Mouse (Mus musculus) stomach, embryonic 14.5 days (tissue): Measurements from ENCODE around the gene Ndrg3. TPM values are rescaled to one million over a fixed set of nuclear protein-coding genes. Genes with fewer than 3 reads are reported as not detected.
"Not testable (repeated sequence)": the region's sequence is repeated elsewhere in the genome, so short reads cannot be mapped to it uniquely, and the experiment has no call there.

ENCODE experiments used
- ATAC-seq: fragments of 200-750 bp; cut with Nextera tagmentation; 2 replicates; pipeline ENCODE4 v1.8.0; 2017; ENCODE audit warnings: low read depth, moderate TSS enrichment; ENCODE audit not compliant: insufficient number of reproducible peaks, insufficient read depth, low FRiP score
- H3K27ac ChIP-seq: fragments of 300-500 bp; sonication (generic); 2 replicates; pipeline ENCODE4 v1.5.1; 2014; ENCODE audit warnings: mild to moderate bottlenecking, low read length, moderate library complexity, mixed read lengths
- H3K27me3 ChIP-seq: fragments of 300-500 bp; sonication (generic); 2 replicates; pipeline ENCODE4 v1.6.1; 2014; ENCODE audit warnings: low read length, control low read depth, mixed read lengths; ENCODE audit not compliant: control insufficient read depth, insufficient read depth
- H3K36me3 ChIP-seq: fragments of 300-500 bp; sonication (generic); 2 replicates; pipeline ENCODE4 v1.6.1; 2014; ENCODE audit warnings: mild to moderate bottlenecking, control low read depth, low read length, moderate library complexity, mixed read lengths; ENCODE audit not compliant: control insufficient read depth, insufficient read depth
- H3K4me1 ChIP-seq: fragments of 300-500 bp; sonication (generic); 2 replicates; pipeline ENCODE4 v1.6.1; 2014; ENCODE audit warnings: low read length, control low read depth, mixed read lengths; ENCODE audit not compliant: control insufficient read depth, insufficient read depth
- H3K4me2 ChIP-seq: fragments of 300-500 bp; sonication (generic); replicated peaks from 2 replicates; pipeline ENCODE4 v1.6.1; 2014; ENCODE audit warnings: low read depth, low read length, control low read depth
- H3K4me3 ChIP-seq: fragments of 300-500 bp; sonication (generic); 2 replicates; pipeline ENCODE4 v1.5.1; 2014; ENCODE audit warnings: low read depth, low read length, control low read depth
- H3K9ac ChIP-seq: fragments of 300-500 bp; sonication (generic); replicated peaks from 2 replicates; pipeline ENCODE4 v1.6.1; 2014; ENCODE audit warnings: low read depth, mild to moderate bottlenecking, control low read depth, low read length, moderate library complexity, mixed read lengths
- H3K9me3 ChIP-seq: fragments of 300-500 bp; sonication (generic); 2 replicates; pipeline ENCODE4 v1.6.1; 2016; ENCODE audit warnings: low read depth, low read length, control low read depth; ENCODE audit not compliant: control insufficient read depth
- WGBS: fragments of 180-500 bp; shearing (Covaris S2); extraction: QIAGEN DNeasy Blood & Tissue Kit; methylation state at CpG from one replicate; pipeline ENCODE4 v1.1.7; 2014; 5-methylcytosine and 5-hydroxymethylcytosine counted together
- polyA plus RNA-seq: library from polyadenylated mRNA; unstranded; fragments of >200 nt; fragmentation: Nextera tagmentation; extraction: Ambion mirVana; gene quantifications from 2 replicates; pipeline ENCODE4 v1.2.1, GENCODE M21; 2014

Ndrg3 gene
- polyA plus RNA-seq, 1 experiment from 2014 or later = 44.4 TPM

GRCm38 (mm10) chr2:156916419-156917125 lies 75.3 kb downstream of the Ndrg3 start:
- no peak for ATAC-seq
- no peaks in the 10 kb centered on the region for H3K4me1 ChIP-seq
- no peak overlapping the region for H3K27ac ChIP-seq
- H3K9me3 ChIP-seq = no peaks in the 10 kb centered on the region
- H3K4me2 ChIP-seq = no peak overlapping the region
- WGBS = 78% methylated on average over 3 of the region's 3 CpGs
- H3K36me3 ChIP-seq = no peaks in the 10 kb centered on the region
- H3K4me3 ChIP-seq = no peak overlapping the region
- no peak overlapping the region for H3K9ac ChIP-seq
- no peaks in the 10 kb centered on the region for H3K27me3 ChIP-seq

DNA sequence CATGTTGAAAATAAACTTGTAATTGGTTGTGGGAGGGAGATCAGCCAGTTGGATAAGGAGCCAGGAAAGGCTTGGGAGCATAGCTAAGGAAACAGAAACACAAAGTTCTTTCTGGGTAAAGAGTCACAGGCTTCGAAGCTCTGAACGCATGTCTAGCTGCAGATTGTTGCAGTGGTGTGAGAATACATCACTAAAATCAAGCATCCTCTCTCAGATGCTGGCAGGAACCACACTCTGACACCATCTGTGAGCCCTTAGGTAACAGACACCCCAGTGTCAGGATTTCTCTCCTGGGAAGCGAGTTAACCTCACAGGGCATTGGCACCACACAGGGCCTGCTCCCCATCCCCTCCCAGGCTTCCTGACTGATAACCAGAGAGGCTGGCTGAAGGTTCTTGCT lies 76.3 kb downstream of the Ndrg3 start:
- Histone ChIP-seq H3K4me2 (no peak overlapping the region), H3K4me3 (no peak overlapping the region), H3K9me3 (no peaks in the 10 kb centered on the region), H3K27me3 (no peaks in the 10 kb centered on the region), H3K4me1 (no peaks in the 10 kb centered on the region), H3K27ac (no peak overlapping the region), H3K36me3 (no peaks in the 10 kb centered on the region), H3K9ac (no peak overlapping the region)
- WGBS = 87% methylated on average over 3 of the region's 3 CpGs
- no peak for ATAC-seq

- no peaks in the 10 kb centered on the region for H3K27me3 ChIP-seq
- no peak overlapping the region for H3K4me3 ChIP-seq
- H3K9ac ChIP-seq = no peak overlapping the region
- H3K4me2 ChIP-seq = no peak overlapping the region
- H3K36me3 ChIP-seq = no peaks in the 10 kb centered on the region
- ATAC-seq = no peak
- H3K27ac ChIP-seq = no peak overlapping the region
- WGBS = 65% methylated on average over 5 of the region's 5 CpGs
- no peaks in the 10 kb centered on the region for H3K4me1 ChIP-seq
- no peaks in the 10 kb centered on the region for H3K9me3 ChIP-seq
Measured at GRCm38 (mm10) chr2:156913191-156913590, 78.7 kb downstream of the Ndrg3 start.

DNA sequence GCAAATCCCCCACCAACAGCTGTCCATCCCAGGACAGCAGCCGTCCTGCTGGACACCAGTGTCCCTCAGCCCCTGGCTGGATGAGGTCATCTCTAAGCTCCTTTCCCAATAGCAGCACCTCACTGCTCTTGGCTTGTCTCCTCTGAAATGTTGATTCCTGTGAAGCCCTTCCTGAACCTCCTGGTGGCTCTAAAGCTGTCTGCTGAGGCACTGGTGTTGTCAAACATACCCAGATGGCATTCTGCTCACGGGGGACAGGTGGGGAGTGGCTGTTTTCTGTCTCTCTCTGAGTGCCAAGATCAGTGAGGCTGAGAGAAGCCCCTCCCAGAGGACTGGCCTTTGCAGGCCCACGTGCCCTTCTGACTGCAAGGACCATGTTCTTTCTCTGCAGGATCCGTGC lies 85.9 kb downstream of the Ndrg3 start:
- 30% methylated on average over 4 of the region's 4 CpGs for WGBS

DNA sequence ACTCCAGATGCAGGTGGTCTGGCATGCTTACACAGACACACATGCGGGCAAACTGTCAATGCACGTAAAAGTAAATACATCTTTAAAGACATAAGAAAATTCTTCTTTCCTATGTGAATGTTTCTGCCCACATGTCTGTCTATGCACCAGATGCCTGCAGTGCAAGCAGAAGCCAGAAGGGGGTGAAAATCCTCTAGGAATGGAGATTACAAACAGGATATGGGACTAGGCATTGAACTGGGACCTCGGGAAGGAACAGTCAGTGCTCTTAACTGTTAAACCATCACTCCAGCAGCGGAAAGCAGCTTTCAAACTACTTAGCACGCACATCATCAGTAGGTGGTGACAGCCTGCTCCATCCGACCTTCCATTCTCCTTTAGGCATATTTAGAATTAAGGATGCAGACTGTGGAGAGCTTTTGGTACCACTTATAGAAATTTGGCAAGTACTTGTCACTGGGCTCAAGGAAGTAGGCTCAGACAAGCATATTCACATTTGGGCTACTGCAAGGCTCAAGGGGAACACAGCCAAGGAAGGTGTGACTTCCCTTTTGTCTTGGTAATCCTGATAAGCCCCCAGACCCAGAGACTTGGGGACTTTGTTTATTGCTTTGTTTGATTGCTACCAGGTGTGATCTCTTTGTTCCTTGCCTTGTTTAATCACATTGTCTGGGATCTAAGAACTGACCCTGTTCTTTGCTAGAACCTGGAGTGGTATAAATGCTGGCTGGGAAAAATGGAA lies 86.7 kb downstream of the Ndrg3 start:
- H3K4me1 ChIP-seq = no peaks in the 10 kb centered on the region
- no peak overlapping the region for H3K9ac ChIP-seq
- H3K27me3 ChIP-seq = no peaks in the 10 kb centered on the region
- H3K36me3 ChIP-seq = no peaks in the 10 kb centered on the region
- no peaks in the 10 kb centered on the region for H3K9me3 ChIP-seq
- 20% methylated on average over 6 of the region's 6 CpGs for WGBS
- ATAC-seq = no peak
- no peak overlapping the region for H3K4me2 ChIP-seq
- no peak overlapping the region for H3K27ac ChIP-seq
- H3K4me3 ChIP-seq = no peak overlapping the region

More for the DNA sequence above, 85.9 kb downstream of the Ndrg3 start:
- not testable (repeated sequence) for H3K4me3 ChIP-seq, H3K9me3 ChIP-seq, ATAC-seq, H3K4me1 ChIP-seq, H3K27me3 ChIP-seq, H3K4me2 ChIP-seq, H3K36me3 ChIP-seq, H3K9ac ChIP-seq, H3K27ac ChIP-seq

GRCm38 (mm10) chr2:156903367-156903766 lies 88.5 kb downstream of the Ndrg3 start:
- no peak for ATAC-seq
- Histone ChIP-seq H3K9me3 (no peaks in the 10 kb centered on the region), H3K36me3 (no peaks in the 10 kb centered on the region), H3K27me3 (no peaks in the 10 kb centered on the region), H3K4me3 (no peak overlapping the region), H3K9ac (no peak overlapping the region), H3K4me2 (no peak overlapping the region), H3K4me1 (no peaks in the 10 kb centered on the region), H3K27ac (no peak overlapping the region)
- whole genome bisulfite sequencing = 23% methylated on average over 2 of the region's 2 CpGs

DNA sequence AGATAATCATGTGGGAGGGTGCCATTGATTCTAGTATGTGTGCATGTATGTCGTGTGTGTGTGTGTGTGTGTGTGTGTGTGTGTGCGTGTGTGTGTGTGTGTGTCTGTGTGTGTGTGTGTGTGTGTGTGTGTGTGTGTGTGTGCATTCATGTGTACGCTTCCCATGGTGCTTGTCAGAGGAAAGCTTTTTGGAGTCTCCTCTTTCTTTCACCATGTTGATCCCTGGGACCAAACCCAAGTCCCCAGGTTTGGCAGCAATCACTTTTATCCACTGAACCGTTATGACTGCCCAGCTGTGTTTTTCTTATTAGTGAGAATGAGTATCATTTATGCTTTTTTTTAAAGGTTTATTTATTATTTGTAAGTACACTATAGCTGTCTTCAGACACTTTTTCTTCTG lies 89.4 kb downstream of the Ndrg3 start:
- not testable (repeated sequence) for H3K4me2 ChIP-seq, H3K27me3 ChIP-seq, H3K4me1 ChIP-seq, H3K9ac ChIP-seq, H3K27ac ChIP-seq, H3K9me3 ChIP-seq, H3K4me3 ChIP-seq, H3K36me3 ChIP-seq, ATAC-seq
- WGBS = 82% methylated on average over 4 of the region's 4 CpGs

- WGBS = 64% methylated on average over 6 of the region's 6 CpGs
- Histone ChIP-seq H3K4me2 (no peak overlapping the region), H3K4me1 (no peaks in the 10 kb centered on the region), H3K27ac (no peak overlapping the region), H3K27me3 (no peaks in the 10 kb centered on the region), H3K4me3 (no peak overlapping the region), H3K9ac (no peak overlapping the region), H3K9me3 (no peaks in the 10 kb centered on the region), H3K36me3 (no peaks in the 10 kb centered on the region)
- no peak for ATAC-seq
Measured at GRCm38 (mm10) chr2:156901883-156902282, 90.0 kb downstream of the Ndrg3 start.
